Mouse (Mus musculus) heart, adult 2 months (tissue): Measurements from ENCODE around the gene Pde6d.

Experiments used
- CTCF ChIP-seq: fragments of 200-600 bp; IDR thresholded peaks from 2 replicates; pipeline ENCODE4 v1.8.1; 2022; ENCODE audit warnings: antibody characterized with exemption, mild to moderate bottlenecking, moderate library complexity
- EP300 ChIP-seq: fragments of 200-500 bp; IDR thresholded peaks from 2 replicates; pipeline ENCODE4 v1.6.1; 2011; ENCODE audit warnings: low read depth, low read length, control low read depth; ENCODE audit not compliant: insufficient read depth
- POLR2A ChIP-seq: fragments of 200-500 bp; IDR thresholded peaks from 2 replicates; pipeline ENCODE4 v1.6.1; 2011; ENCODE audit warnings: mild to moderate bottlenecking, low read depth, low read length, control low read depth; ENCODE audit not compliant: insufficient read depth

DNA sequence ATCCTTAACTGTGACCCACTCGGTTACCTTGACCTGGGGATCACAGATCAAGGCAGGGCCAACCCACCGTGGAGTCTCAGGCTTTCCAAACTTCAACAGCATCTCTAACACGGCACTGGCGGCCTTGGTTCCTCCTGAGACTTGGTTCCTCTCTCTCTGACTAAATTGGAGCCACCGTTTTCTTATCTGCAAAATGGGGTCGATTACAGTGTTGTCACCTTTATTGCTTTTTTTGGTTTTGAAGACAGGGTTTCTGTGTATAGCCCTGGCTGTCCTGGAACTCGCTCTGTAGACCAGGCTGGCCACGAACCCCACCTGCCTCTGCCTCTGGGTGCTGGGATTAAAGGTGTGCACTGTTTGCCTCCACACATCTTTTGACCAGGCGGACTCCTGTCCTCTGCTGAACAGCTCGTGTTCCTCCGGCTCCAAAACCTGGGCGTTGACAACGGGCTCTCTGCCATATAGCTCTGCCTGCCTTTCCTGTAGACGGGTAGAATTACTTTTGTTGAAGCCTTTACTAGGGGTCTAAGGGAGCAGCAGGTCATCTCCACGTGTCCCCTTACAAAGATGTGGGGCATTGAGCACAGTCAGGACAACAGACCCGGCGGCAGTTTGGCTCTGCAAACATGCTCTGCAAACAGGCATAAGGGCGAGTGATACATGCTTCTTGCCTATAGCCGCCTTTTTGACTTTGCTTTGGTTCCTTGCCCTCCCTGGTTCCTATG lies 77.6 kb downstream of the Pde6d start:
- TF ChIP-seq POLR2A (no peak), CTCF (no peak), EP300 (no peak)
